Mouse (Mus musculus): ENCODE results near the gene Nrarp.
A peak's percentile ranks its signal among the peaks of the same experiment; 100 is the strongest.

DNA sequence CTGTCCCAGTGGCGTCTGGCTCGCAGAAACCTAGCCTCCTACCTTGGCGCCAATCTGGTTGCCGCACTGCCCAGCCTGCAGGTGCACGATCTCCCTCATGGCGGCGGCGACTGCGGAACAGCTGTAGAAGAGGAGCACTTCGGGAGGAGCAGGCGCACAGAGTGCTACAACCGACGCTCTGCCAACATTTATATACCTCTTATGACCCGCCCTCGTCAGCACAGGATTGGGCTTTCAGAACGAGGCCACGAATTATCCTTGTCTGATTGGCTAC, 43.9 kb downstream of the Nrarp start, which contains the start of gene Tubb4b:
- TF ChIP-seq CTCF (conservative IDR thresholded peaks at IDR 0.05 in 1 of 2, IDR thresholded peaks at IDR 0.05 in 1 of 2; ENCODE audit: low read depth in 2 of 2, low read length in 2 of 2): no peak
- TF ChIP-seq HCFC1 (IDR thresholded peaks at IDR 0.05; ENCODE audit: low read depth, low read length): peak; percentile 52
- peak; percentile 98 for TF ChIP-seq POLR2A (IDR thresholded peaks at IDR 0.05; ENCODE audit: low read depth, low read length)
- 0 out of 2 replicates have a peak, but pooled peaks have one; percentile 7 for TF ChIP-seq ELF1 (IDR thresholded peaks at IDR 0.05; ENCODE audit: low read depth, low read length)

All from CH12.LX (cell line).